Mouse (Mus musculus): Measurements from ENCODE around the gene Fads6. TPM values are rescaled to one million over a fixed set of nuclear protein-coding genes. Genes with fewer than 3 reads are reported as not detected.

Gene Fads6
- total and polyA plus RNA-seq, 3 experiments = 0.30 to 8.5 (median 0.63) TPM

DNA sequence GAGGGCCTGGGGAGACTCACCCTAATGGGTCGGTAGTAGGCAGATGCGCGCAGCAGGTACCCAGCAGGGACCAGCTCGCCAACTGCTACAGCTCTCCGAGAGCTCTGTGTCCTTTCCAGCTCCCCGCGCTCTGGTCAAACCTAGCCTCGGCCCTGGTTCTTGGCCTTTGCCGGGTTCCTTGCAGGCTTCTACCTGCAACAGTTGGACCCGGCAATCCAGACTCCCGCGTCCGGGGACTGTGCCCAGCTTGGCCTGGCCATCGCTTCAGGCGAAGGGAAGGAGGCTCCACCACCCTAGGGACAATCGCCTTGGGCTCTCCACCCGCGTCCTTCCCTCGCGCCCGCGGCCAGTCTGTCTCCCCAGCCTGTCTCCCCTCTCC is 31.1 kb downstream of the Fads6 start (continued):
- no peak for TF ChIP-seq EP300 (IDR thresholded peaks at IDR 0.05; ENCODE audit: low read length)

DNA sequence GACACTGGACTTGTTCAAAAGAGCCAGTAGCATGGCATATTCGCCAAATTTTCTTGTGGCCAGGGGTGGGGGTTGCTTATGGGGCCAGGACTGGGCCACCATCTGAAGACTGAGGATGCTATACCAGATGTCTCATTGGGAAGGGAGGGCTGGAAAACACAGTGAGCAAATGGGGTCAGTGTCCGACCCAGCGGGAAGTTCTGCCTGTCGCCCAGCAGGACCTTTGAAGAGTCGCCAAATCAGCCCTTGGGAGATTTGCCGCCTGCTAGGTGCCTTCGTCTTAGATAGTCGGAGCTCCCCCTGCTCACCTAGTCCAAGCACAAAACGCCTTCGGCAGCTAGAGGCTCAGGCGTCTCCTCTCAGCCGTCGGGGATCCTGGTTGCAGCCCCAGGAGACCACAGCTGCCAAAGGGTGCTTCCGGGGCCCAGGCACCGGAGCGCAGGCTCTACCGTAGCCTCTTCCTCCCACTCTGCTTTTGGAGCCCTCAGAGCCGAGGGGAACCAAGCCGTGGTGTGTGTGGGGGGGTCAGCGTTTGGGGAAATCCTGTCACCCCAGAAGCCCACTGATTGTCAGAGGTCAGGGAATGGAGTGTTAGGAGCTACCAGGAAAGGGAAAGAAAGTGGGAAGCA is 31.6 kb downstream of the Fads6 start:
- Histone ChIP-seq H3K79me2 (replicated peaks; ENCODE audit: control insufficient read depth, extremely low read depth, insufficient read depth, poor library complexity, severe bottlenecking) (no peaks in the 10 kb centered on the region), H3K9ac (ENCODE audit: insufficient read depth, low read depth) (no peak overlapping the region), H3K9me3 (replicated peaks; ENCODE audit: low read length) (no peaks in the 10 kb centered on the region), H3K4me1 (ENCODE audit: control insufficient read depth in 1 of 2, insufficient read depth in 2 of 2) (peaks cover 0 to 8% of the 10 kb centered on the region in 2 experiments; a peak in 2 of 4 replicates), H3K36me3 (replicated peaks in 1 of 2; ENCODE audit: control insufficient read depth in 1 of 2, insufficient read depth in 1 of 2, low read length in 1 of 2) (peaks cover 31 to 50% of the 10 kb centered on the region in 2 experiments), H3K4me2 (ENCODE audit: insufficient read depth, low read depth, poor library complexity, severe bottlenecking) (no peak overlapping the region), H3K4me3 (replicated peaks in 1 of 3; ENCODE audit: low read depth in 2 of 3, low read length in 2 of 3, poor library complexity in 1 of 3) (no peak overlapping the region), H3K27me3 (replicated peaks) (peaks cover 12% of the 10 kb centered on the region), H3K27ac (ENCODE audit: insufficient read depth, low read depth) (no peak overlapping the region)
- no peak for TF ChIP-seq SIN3A (IDR thresholded peaks at IDR 0.05; ENCODE audit: low read length)
- no peak for TF ChIP-seq POLR2AphosphoS2 (IDR thresholded peaks at IDR 0.05; ENCODE audit: low read depth, low read length)
- no peak for TF ChIP-seq ZMIZ1 (IDR thresholded peaks at IDR 0.05; ENCODE audit: low read depth, low read length)
- no peak for TF ChIP-seq TBP (conservative IDR thresholded peaks at IDR 0.05; ENCODE audit: low read depth, low read length)
- TF ChIP-seq GABPA (IDR thresholded peaks at IDR 0.05; ENCODE audit: insufficient replicate concordance, low read depth, low read length) = no peak
- TF ChIP-seq ZNF384 (IDR thresholded peaks at IDR 0.05; ENCODE audit: low read depth, low read length) = no peak
- TF ChIP-seq KAT2A (IDR thresholded peaks at IDR 0.05; ENCODE audit: insufficient replicate concordance, low read length) = no peak
- no peak for TF ChIP-seq ETS1 (conservative IDR thresholded peaks at IDR 0.05; ENCODE audit: low read depth, low read length)
- TF ChIP-seq ELF1 (IDR thresholded peaks at IDR 0.05; ENCODE audit: low read depth, low read length) = no peak
- TF ChIP-seq NELFE (IDR thresholded peaks at IDR 0.05; ENCODE audit: low read depth, low read length) = no peak
- TF ChIP-seq IRF4 (IDR thresholded peaks at IDR 0.05; ENCODE audit: low read depth, low read length) = no peak
- TF ChIP-seq E2F4 (IDR thresholded peaks at IDR 0.05; ENCODE audit: insufficient replicate concordance, low read depth, low read length) = no peak
- TF ChIP-seq ZC3H11A (IDR thresholded peaks at IDR 0.05; ENCODE audit: low read depth, low read length) = no peak
- no peak for TF ChIP-seq RAD21 (IDR thresholded peaks at IDR 0.05; ENCODE audit: low read depth, low read length)
- no peak for TF ChIP-seq MAX (IDR thresholded peaks at IDR 0.05; ENCODE audit: low read length)
- no peak for TF ChIP-seq CTCF (conservative IDR thresholded peaks at IDR 0.05 in 1 of 2, IDR thresholded peaks at IDR 0.05 in 1 of 2; ENCODE audit: low read depth in 2 of 2, low read length in 2 of 2)
- TF ChIP-seq MXI1 (IDR thresholded peaks at IDR 0.05; ENCODE audit: low read depth, low read length) = no peak
- no peak for TF ChIP-seq POLR2A (IDR thresholded peaks at IDR 0.05; ENCODE audit: low read depth, low read length)
- no peak for TF ChIP-seq JUND (conservative IDR thresholded peaks at IDR 0.05; ENCODE audit: low read depth, low read length)
- dilution Hi-C loops (cut with MboI; ENCODE audit: extremely low pct_ligation_motif_present, extremely low pct_unique_long_range_greater_than_20kb, low sequenced_read_pairs) = no loop called here
- DNase-seq (ENCODE audit: extremely low read depth) = no peak
- in situ Hi-C loops (cut with MboI; ENCODE audit: low pct_ligation_motif_present, low pct_unique_long_range_greater_than_20kb, low sequenced_read_pairs) = no loop called here
